Mouse (Mus musculus): ENCODE measurements around the gene P2rx7.
"Not testable (repeated sequence)": the region's sequence is repeated elsewhere in the genome, so short reads cannot be mapped to it uniquely, and the experiment has no call there.

The P2rx7 gene

GRCm38 (mm10) chr5:122646050-122646449 is 2.3 kb downstream of the P2rx7 start:
- no peak for DNase-seq (ENCODE audit: low spot score in 2 of 2)

DNA sequence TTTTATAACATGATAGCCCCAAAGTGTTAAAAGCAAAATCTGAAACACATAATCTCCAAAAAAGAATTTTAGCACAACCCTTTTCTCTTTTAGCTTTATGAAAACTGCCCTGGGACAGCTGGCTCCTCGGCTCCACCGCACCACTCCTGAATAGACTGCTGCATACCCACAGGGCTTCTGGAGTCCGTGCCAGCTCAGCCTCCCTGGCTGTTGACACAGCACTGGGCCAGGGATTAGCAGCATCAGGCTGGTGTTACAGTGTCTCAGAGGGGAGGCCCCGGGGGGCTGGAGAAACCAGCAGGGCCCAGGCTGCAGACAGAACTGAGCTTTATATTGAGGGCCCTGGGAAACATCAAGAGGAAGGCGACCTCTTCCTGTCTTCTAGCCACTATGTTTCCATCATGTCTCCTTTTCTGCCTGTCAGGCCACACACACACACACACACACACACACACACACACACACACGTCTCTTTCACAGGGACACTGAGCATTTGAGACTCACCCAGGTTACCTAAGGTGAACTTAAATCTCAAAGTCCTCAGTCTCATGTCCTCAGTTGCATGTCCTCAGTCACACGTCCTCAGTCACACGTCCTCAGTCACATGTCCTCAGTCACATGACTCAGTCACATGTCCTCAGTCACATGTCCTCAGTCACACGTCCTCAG is 3.7 kb downstream of the P2rx7 start:
- no peak for DNase-seq (ENCODE audit: low spot score in 2 of 2)

GRCm38 (mm10) chr5:122647952-122648374 is 4.3 kb downstream of the P2rx7 start:
- not testable (repeated sequence) for DNase-seq (ENCODE audit: low spot score in 2 of 2)

- no peak for DNase-seq (ENCODE audit: low spot score in 2 of 2)
Observed at GRCm38 (mm10) chr5:122649264-122649663, 5.6 kb downstream of the P2rx7 start.

GRCm38 (mm10) chr5:122650100-122650499 is 6.4 kb downstream of the P2rx7 start:
- no peak for DNase-seq (ENCODE audit: low spot score in 2 of 2)

GRCm38 (mm10) chr5:122652506-122652905 is 8.8 kb downstream of the P2rx7 start:
- DNase-seq (ENCODE audit: low spot score in 2 of 2), result no peak

GRCm38 (mm10) chr5:122653112-122653445 is 9.4 kb downstream of the P2rx7 start:
- no peak for DNase-seq (ENCODE audit: low spot score in 2 of 2)

DNA sequence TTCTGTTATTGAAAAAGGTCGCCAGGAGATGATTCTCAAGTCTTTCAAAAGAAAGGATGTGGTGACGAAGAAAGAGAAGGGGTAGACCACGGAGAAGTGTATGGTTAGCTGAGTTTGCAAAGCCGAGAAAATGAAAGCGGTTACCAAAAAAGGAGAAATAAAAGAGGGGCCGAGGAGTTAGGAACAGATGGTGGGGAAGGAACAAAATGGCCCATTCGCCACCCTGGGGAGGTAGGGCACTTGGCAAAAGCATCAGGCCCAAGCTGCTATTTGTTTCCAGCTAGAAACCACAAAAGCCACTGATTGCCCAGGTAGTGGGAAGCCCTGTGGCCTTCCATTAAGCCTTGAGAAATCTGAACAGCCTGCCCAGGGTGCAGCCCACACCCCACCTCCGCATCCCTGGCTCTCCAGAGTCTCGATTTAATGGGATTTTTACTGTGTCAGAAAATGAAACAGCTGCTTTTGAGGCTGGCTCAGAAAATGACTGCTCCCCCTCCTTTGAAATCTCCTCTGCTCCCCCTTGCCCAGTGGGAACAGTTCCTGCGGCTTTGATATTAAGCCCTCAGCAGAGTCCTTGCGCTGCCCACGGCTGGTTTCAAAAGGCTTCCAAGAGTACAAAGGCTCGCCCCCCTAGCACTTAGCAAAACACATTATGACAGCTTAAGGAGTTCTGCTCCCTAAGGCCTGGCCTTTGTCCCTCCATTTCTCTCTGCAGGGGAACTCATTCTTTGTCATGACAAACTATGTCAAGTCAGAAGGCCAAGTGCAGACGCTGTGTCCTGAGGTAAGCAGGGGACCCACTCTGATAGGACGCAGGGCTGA is 9.9 kb downstream of the P2rx7 start:
- DNase-seq (ENCODE audit: low spot score in 2 of 2), result peak in 1 of 2 experiments; percentile 10

DNA sequence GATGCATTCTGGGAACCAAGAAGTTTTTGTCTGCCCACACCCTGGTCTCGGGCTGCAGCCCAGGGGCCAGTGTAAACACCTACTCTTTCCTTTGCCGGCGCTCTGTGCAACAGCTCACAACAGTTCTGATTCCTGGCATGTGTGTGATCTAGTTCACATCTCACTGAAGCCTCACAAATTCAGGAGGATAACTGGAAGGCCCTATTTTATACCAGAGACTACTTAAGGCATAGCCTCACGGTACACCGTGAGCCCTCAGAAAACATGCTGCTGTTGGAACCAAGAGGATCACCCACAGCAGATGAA is 10.5 kb downstream of the P2rx7 start:
- no peak for DNase-seq (ENCODE audit: low spot score in 2 of 2)

GRCm38 (mm10) chr5:122656808-122657207 is 13.1 kb downstream of the P2rx7 start:
- DNase-seq (ENCODE audit: low spot score in 2 of 2), result no peak

DNA sequence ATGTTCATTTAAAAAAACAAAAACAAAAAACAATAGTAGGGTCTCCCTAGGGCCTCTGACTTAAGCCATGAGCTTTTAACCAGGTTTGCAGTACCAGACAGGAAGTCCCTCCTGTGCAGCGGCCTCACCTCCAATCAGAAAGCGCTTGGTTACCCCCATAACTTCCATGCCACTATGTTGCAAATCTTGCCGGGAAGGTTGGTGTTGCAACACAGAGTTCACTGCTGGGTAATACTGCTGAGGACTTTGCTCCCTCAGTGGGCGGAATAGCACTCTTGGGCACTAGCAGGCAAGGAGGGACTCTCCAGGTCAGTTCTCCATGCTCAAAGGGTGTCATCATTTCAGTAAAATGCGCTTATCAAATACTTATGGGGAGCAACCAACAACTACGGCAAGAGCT is 18.8 kb downstream of the P2rx7 start:
- DNase-seq (ENCODE audit: low spot score in 2 of 2), result no peak

- DNase-seq (ENCODE audit: low spot score in 2 of 2), result no peak
Observed at GRCm38 (mm10) chr5:122665036-122665435, 21.3 kb downstream of the P2rx7 start.

DNA sequence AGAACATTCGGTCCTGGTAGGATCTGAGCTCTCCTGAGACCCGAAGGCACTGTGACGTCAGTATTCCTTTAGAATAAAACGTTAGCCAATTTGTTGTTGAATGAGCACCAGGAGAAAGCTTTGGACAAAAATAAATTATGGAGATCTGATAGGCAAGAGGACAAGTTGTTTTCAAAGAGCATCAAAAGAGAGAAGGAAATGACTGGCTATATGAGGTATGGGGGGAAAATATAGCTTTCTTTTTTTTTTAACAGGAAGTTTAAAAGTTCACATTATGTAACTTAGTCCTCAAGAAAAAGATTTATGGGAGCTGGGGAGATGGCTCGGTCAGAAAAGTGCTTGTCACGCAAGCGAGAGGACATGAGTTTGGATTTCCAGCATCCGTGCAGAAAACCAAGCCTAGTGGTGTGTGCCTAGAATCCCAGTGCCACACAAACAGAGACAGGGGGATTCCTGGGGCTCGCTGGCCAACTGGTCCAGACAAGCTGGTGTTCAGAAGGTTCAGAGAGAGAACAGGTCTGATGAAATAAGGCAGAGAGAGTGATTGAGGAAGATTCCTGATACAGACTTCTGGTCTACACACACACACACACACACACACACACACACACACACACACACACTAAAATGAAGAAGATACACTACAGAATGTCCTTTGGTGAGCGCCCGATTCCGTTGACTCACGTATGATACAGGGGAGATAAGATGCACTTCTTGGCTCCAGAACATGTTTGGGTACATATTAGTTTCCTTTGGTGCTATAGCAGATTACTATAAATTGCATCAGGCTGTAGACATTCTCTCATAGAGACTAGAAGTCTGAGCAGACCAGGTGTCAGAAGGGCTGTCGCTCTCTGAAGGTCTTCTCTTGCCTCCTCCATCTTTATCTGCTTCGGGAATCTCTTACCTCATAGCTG is 25.5 kb downstream of the P2rx7 start:
- DNase-seq (ENCODE audit: low spot score in 2 of 2), result no peak

GRCm38 (mm10) chr5:122671641-122672040 is 27.9 kb downstream of the P2rx7 start:
- DNase-seq (ENCODE audit: low spot score in 2 of 2), result not testable (repeated sequence)

DNA sequence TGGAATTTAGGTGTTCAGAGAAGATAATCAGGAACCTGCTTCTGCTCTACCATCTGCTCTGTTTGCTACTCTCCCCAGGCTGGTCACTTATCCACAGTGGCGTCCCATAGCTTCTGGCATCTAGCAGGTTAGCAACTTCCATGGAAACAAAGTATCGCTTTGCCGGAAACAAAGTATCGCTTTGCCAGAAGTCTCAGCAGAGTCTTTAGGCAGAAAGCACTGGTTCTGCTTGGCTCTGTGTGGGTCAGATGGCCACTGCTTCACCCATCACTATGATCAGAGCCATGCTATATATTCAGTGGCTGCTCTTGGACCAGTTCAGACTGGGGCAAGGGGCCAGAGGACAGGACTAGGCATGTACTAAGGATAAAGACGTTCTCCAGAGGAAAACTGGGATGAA is 28.6 kb downstream of the P2rx7 start:
- DNase-seq (ENCODE audit: low spot score in 2 of 2), result no peak

DNA sequence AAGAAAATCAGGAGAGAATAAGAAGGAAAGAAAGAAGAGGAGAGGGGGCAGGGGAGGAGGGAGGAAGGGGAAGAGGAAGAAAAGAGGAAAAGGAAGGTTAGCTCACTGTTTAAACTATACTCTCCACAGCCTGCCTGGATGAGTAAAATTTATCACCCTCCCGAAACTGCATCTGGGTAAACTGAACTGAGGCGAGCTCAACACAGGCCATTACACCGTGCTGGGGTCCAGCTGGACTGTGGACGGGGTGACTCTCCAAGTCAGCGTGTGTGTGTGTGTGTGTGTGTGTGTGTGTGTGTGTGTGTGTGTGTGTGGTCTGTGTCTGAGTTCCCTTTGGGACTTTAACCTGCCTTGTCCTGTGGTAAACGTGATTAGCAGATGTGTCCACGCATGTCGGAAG is 32.3 kb downstream of the P2rx7 start:
- DNase-seq (ENCODE audit: low spot score in 2 of 2), result no peak

DNA sequence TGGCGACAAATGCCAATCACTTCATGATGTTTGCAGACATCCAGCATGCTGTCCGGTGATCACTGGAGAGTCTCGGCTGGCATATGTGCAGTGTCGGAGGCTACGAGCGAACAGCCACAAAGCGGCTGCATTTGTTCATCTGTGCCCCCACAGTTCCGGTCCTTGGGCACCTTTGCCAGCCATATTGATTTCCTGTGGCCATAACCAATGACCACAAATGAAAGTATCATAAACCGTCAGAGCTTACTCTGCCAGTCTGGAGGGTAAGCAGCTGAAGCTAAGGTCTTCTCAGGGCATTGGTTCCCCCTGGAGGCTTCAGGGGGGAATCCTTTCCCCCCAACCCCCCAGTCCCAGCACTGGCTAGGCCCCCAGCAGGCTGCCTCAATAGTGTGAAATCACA is 34.3 kb downstream of the P2rx7 start:
- DNase-seq (ENCODE audit: low spot score in 2 of 2), result no peak

DNA sequence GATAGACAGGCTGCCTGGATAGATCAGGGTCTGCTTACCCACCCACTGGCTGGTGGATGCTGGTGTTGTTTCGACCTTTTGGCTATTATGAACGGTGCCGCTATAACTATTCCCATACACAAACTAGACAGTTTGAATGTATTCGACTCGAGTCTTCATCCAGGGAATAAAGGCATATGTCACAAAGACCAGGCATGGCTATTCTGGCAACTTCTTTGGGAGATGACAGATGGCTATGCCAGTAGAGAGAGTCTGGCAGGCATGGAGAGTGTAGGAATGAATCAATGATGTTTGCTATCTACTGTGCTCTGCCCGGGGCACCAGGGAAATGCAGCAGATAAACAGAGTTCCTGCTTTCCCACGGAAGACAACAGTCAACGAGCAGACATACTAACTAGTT is 36.2 kb downstream of the P2rx7 start:
- no peak for DNase-seq (ENCODE audit: low spot score in 2 of 2)

- no peak for DNase-seq (ENCODE audit: low spot score in 2 of 2)
Observed at GRCm38 (mm10) chr5:122681276-122681675, 37.6 kb downstream of the P2rx7 start.

GRCm38 (mm10) chr5:122683926-122684325 is 40.2 kb downstream of the P2rx7 start:
- no peak for DNase-seq (ENCODE audit: low spot score in 2 of 2)

- no peak for DNase-seq (ENCODE audit: low spot score in 2 of 2)
Observed at GRCm38 (mm10) chr5:122687391-122687790, 43.7 kb downstream of the P2rx7 start.

DNA sequence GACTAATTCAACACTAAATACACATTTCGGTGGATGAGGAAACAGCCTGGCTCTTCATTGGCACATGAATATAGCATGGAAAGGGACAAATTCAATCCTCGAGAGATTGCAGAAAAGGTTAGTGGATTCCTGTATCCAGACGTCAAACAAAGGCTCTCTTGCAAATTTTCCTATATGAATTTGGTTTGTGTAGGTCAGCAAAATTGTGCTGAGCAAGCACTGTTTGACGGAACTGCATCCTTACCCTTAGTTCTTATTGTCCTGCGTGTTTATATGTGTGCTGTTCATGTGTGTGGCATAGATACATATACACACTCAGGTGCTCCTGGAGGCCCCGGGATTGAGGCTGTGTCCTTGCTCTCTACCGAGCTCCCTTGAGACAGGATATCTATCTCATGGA is 45.4 kb downstream of the P2rx7 start:
- no peak for DNase-seq (ENCODE audit: low spot score in 2 of 2)

GRCm38 (mm10) chr5:122690486-122690885 is 46.8 kb downstream of the P2rx7 start:
- DNase-seq (ENCODE audit: low spot score in 2 of 2), result no peak

Data from urinary bladder, postnatal 36 days (tissue).